Mouse (Mus musculus) brain, embryonic 14.5 days (tissue): ENCODE results near the gene Wfdc18. TPM values are rescaled to one million over a fixed set of nuclear protein-coding genes. Genes with fewer than 3 reads are reported as not detected.
A peak's percentile ranks its signal among the peaks of the same experiment; 100 is the strongest.

Experiments
- DNase-seq: peaks from one replicate; pipeline ENCODE4 v3.0.0-alpha.2; 2011; ENCODE audit warnings: low read depth
- CTCF ChIP-seq: fragments of 200-500 bp; IDR thresholded peaks from 2 replicates; pipeline ENCODE4 v1.5.1; 2012; ENCODE audit warnings: inconsistent platforms, mild to moderate bottlenecking, moderate library complexity, borderline replicate concordance; ENCODE audit not compliant: insufficient read depth, insufficient read length; ENCODE audit errors: extremely low read depth
- POLR2A ChIP-seq: fragments of 200-500 bp; IDR thresholded peaks from 2 replicates; pipeline ENCODE4 v1.6.1; 2012; ENCODE audit warnings: mild to moderate bottlenecking, inconsistent platforms, borderline replicate concordance; ENCODE audit not compliant: poor library complexity, insufficient read depth, insufficient read length, severe bottlenecking; ENCODE audit errors: extremely low read depth
- polyA plus RNA-seq: library from polyadenylated mRNA; depleted of rRNA; stranded (reverse); fragments of >200 nt; gene quantifications from 2 replicates; pipeline ENCODE4 v1.2.3, GENCODE M21; 2012

Gene Wfdc18
- polyA plus RNA-seq, 1 experiment: not detected

GRCm38 (mm10) chr11:83720766-83721165, 12.0 kb downstream of the Wfdc18 start:
- TF ChIP-seq CTCF: no peak
- TF ChIP-seq POLR2A: no peak
- no peak for DNase-seq

DNA sequence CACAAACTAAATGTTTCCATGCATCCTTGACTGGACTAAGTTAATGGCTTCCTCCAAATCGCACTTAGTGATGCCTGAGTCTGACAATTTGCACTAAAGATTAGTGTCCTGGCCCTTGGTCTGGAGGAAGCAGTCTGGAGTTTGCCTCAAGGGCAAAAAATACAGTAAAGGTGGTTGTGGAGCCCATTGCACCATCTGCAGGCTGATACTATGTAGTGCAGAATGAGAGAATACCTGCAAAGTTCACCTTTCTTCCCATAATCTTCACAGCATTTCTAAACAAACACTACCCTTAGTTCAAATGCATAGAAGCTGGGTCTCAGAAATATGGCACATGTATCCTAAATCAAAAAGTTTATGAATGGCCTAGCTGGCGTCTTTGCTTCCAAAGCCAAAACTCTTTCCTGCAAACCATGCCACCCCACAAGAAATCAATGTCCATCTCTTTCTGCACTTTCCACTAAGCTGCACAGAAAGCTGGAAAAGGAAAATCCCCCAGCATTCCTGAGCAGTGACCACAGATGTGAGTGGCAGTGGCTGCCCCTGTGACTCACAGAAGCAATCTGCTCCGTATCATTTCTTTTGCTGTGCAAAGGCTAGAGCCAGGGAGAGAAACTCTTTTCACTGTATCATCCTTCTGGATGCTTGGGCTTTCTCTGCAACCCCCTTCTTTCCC, 20.1 kb downstream of the Wfdc18 start:
- peak; percentile 2 for DNase-seq
- TF ChIP-seq CTCF (peak; percentile 35; the same call in 1 of the 2 replicates), POLR2A (no peak)

GRCm38 (mm10) chr11:83731116-83731515, 22.3 kb downstream of the Wfdc18 start:
- TF ChIP-seq CTCF: no peak
- TF ChIP-seq POLR2A: no peak

DNA sequence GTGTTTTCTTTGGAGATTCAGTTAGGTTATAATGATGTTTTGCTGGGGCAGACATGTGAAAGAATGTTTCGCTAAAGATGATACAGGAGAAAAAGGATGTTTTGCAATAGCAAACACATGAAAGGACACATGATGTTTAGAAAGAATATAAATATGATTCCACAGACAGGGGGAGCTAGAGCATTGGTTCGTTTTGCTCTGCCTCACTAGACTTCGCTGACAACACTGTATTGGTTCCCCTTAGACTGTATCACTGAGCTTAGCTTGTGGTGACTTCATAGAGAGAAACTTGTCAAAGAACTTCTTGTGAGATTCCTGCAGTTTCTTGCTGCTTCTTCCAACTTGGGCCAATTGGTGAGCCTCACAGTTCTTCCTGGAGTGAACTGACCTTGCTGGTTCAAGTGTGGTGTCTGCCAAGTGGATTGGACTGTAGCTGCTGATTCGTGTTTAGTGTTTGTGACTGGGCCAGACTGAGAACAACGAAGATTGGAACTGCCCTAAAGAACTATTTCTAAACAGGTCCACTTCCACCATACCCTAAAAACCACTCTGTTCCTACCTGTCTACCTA, 24.3 kb downstream of the Wfdc18 start:
- no peak for DNase-seq
- no peak for TF ChIP-seq POLR2A
- TF ChIP-seq CTCF: no peak

More at GRCm38 (mm10) chr11:83731116-83731515, 22.3 kb downstream of the Wfdc18 start:
- no peak for DNase-seq

GRCm38 (mm10) chr11:83734215-83734614, 25.4 kb downstream of the Wfdc18 start:
- no peak for DNase-seq
- TF ChIP-seq POLR2A (no peak), CTCF (no peak)

DNA sequence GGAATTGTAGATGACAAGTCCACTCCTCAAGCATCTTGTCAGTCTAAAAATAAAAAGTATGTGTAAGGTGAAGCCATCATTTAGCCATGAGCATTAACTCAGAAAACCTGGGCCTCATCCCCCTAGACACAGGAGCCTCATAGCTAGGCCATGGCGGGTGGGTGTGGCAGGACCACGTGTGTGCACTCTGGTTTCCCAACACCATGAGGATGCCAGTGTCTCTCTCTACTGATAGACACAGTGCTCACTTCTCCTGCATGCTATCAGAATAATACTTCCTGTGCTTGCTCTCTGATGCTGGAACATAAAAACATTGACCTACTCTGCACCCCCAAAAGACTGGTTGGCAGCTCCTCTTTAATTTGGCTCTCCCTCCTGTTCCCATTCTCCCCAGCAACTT, 27.1 kb downstream of the Wfdc18 start:
- TF ChIP-seq POLR2A (no peak), CTCF (no peak)
- no peak for DNase-seq

DNA sequence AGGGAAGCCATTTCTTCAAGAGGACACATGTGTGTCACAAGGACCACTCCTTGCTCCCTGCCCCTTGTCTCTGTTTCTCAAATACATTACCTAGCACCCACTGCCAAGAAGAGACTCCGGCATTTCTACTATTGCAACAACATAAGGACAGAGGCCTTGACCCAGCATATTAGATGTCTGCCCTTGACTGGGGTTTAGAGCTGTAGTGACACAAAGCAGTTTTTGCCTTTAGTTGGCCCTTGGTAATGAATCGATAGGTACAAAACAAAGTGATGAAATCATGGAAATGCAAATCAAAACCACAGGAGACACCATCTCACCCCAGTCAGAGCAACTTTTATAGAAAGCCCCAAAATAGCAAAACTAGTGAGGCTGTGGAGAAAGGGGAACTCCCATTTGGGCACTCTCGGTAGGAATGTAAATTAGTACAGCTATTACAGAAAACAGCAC, 28.3 kb downstream of the Wfdc18 start:
- TF ChIP-seq CTCF: no peak
- no peak for TF ChIP-seq POLR2A
- no peak for DNase-seq

DNA sequence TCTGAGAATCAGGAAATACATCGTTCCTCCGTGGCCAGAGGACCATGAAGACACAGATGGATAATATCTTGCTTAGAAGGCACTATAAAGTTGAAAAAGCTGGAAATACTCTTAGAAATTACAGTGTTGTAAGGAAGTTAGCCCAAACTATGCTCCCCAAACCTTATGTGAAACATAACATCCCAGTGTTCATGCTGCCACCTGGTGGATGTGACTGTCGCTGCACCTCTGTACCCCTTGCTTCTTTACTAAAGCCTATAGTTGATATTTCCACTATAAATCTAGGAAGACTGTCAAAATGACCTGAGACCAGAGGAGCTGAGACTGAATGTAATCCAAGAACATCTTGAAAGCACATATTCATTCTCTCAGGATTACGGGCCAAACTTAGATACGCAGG, 30.4 kb downstream of the Wfdc18 start:
- peak; percentile 76 for DNase-seq

GRCm38 (mm10) chr11:83740443-83740991, 31.7 kb downstream of the Wfdc18 start:
- TF ChIP-seq POLR2A: no peak
- no peak for TF ChIP-seq CTCF
- no peak for DNase-seq

More for the DNA sequence above, 30.4 kb downstream of the Wfdc18 start:
- TF ChIP-seq CTCF (peak; percentile 79; the same call in 1 of the 2 replicates), POLR2A (no peak)

GRCm38 (mm10) chr11:83741841-83742240, 33.0 kb downstream of the Wfdc18 start:
- TF ChIP-seq CTCF: no peak
- TF ChIP-seq POLR2A: no peak
- DNase-seq: no peak

GRCm38 (mm10) chr11:83742731-83743355, 34.0 kb downstream of the Wfdc18 start:
- DNase-seq: no peak
- TF ChIP-seq POLR2A (no peak), CTCF (no peak)

DNA sequence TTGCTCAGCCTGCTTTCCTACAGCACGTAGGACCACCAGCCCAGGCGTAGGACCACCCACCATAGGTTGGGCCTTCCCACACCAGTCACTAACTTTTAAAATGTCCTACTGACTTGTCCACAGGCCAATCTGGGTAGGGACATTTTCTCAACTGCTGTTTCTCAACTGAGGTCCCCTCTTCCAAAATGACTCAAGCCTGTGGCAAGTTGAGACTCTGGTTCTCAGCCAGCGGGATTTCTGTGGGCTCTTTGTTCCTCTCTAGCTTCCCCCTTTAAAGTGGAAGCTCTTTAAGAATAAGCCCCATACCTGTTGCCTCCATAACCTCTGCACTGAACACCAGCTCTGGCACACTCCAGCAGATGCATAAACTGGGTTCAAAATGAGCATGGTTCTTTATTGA, 34.7 kb downstream of the Wfdc18 start:
- TF ChIP-seq POLR2A: no peak
- no peak for TF ChIP-seq CTCF
- DNase-seq: no peak

- DNase-seq: no peak
- TF ChIP-seq CTCF (no peak), POLR2A (no peak)
Observed at GRCm38 (mm10) chr11:83746152-83746551, 37.3 kb downstream of the Wfdc18 start.
